Mouse (Mus musculus): ENCODE results near the gene Twf2.

Twf2 gene

GRCm38 (mm10) chr9:106210853-106211609 is 8.1 kb downstream of the Twf2 start:
- peak in 1 of 2 experiments; percentile 46 for DNase-seq (ENCODE audit: inconsistent age in 2 of 2, low spot score in 1 of 2)

- peak; percentile 89 to 96 for DNase-seq (ENCODE audit: inconsistent age in 2 of 2, low spot score in 1 of 2)
Measured at GRCm38 (mm10) chr9:106211680-106212593, 9.0 kb downstream of the Twf2 start.

GRCm38 (mm10) chr9:106212594-106212981 is 9.7 kb downstream of the Twf2 start:
- DNase-seq (ENCODE audit: inconsistent age in 2 of 2, low spot score in 1 of 2) = peak in 1 of 2 experiments; percentile 36

GRCm38 (mm10) chr9:106215341-106216125 is 12.6 kb downstream of the Twf2 start:
- no peak for DNase-seq (ENCODE audit: inconsistent age in 2 of 2, low spot score in 1 of 2)

GRCm38 (mm10) chr9:106216971-106217370 is 14.1 kb downstream of the Twf2 start:
- DNase-seq (ENCODE audit: inconsistent age in 2 of 2, low spot score in 1 of 2) = no peak

- DNase-seq (ENCODE audit: inconsistent age in 2 of 2, low spot score in 1 of 2) = no peak
Measured at GRCm38 (mm10) chr9:106220894-106221523, 18.1 kb downstream of the Twf2 start.

GRCm38 (mm10) chr9:106222261-106222851 is 19.4 kb downstream of the Twf2 start, which contains the start of gene Tlr9:
Gene Tlr9 (plus strand): TSS chr9:106222598.
- peak in 1 of 2 experiments; percentile 44 for DNase-seq (ENCODE audit: inconsistent age in 2 of 2, low spot score in 1 of 2)

GRCm38 (mm10) chr9:106222994-106223393 is 20.1 kb downstream of the Twf2 start:
- DNase-seq (ENCODE audit: inconsistent age in 2 of 2, low spot score in 1 of 2) = no peak

GRCm38 (mm10) chr9:106225469-106226150 is 22.7 kb downstream of the Twf2 start:
- no peak for DNase-seq (ENCODE audit: inconsistent age in 2 of 2, low spot score in 1 of 2)

- peak in 1 of 2 experiments; percentile 66 for DNase-seq (ENCODE audit: inconsistent age in 2 of 2, low spot score in 1 of 2)
Measured at GRCm38 (mm10) chr9:106226151-106226682, 23.3 kb downstream of the Twf2 start.

GRCm38 (mm10) chr9:106227790-106228429 is 25.0 kb downstream of the Twf2 start:
- DNase-seq (ENCODE audit: inconsistent age in 2 of 2, low spot score in 1 of 2) = no peak

GRCm38 (mm10) chr9:106230051-106230733 is 27.3 kb downstream of the Twf2 start:
- peak in 1 of 2 experiments; percentile 79 for DNase-seq (ENCODE audit: inconsistent age in 2 of 2, low spot score in 1 of 2)

GRCm38 (mm10) chr9:106230734-106231106 is 27.8 kb downstream of the Twf2 start:
- no peak for DNase-seq (ENCODE audit: inconsistent age in 2 of 2, low spot score in 1 of 2)

GRCm38 (mm10) chr9:106231220-106231619 is 28.3 kb downstream of the Twf2 start:
- peak in 1 of 2 experiments; percentile 59 for DNase-seq (ENCODE audit: inconsistent age in 2 of 2, low spot score in 1 of 2)

- DNase-seq (ENCODE audit: inconsistent age in 2 of 2, low spot score in 1 of 2) = peak in 1 of 2 experiments; percentile 72
Measured at GRCm38 (mm10) chr9:106231816-106232215, 28.9 kb downstream of the Twf2 start.

- peak; percentile 18 to 74 for DNase-seq (ENCODE audit: inconsistent age in 2 of 2, low spot score in 1 of 2)
Measured at GRCm38 (mm10) chr9:106232956-106233355, 30.0 kb downstream of the Twf2 start.

GRCm38 (mm10) chr9:106233953-106234352 is 31.0 kb downstream of the Twf2 start:
- DNase-seq (ENCODE audit: inconsistent age in 2 of 2, low spot score in 1 of 2) = no peak

GRCm38 (mm10) chr9:106235194-106235830 is 32.4 kb downstream of the Twf2 start:
- peak; percentile 80 to 90 for DNase-seq (ENCODE audit: inconsistent age in 2 of 2, low spot score in 1 of 2)
